Mouse (Mus musculus) forebrain, embryonic 14.5 days (tissue): ENCODE measurements at regions not wholly inside any gene's neighbourhood (a gene's known extent, or its start where the extent isn't known, plus 50 kb on each side); places are given as distances from the start of the nearest gene placed in this dataset.

ENCODE experiments used
- ATAC-seq: fragments of 200-750 bp; cut with Nextera tagmentation; 2 replicates; pipeline ENCODE4 v1.8.0; 2017; ENCODE audit warnings: mild to moderate bottlenecking, moderate library complexity
- DNase-seq: peaks from one replicate; pipeline ENCODE4 v3.0.0-alpha.2; 2015; ENCODE audit warnings: low spot score
- H3K27ac ChIP-seq: fragments of 300-500 bp; sonication (generic); 2 replicates; pipeline ENCODE4 v1.5.1; 2014; ENCODE audit warnings: low read depth, mild to moderate bottlenecking, control low read depth, low read length, moderate library complexity
- H3K27me3 ChIP-seq: fragments of 300-500 bp; sonication (generic); replicated peaks from 2 replicates; pipeline ENCODE4 v1.6.1; 2014; ENCODE audit warnings: low read length, control low read depth, mixed read lengths; ENCODE audit not compliant: control insufficient read depth, insufficient read depth
- H3K36me3 ChIP-seq: fragments of 300-500 bp; sonication (generic); 2 replicates; pipeline ENCODE4 v1.6.1; 2014; ENCODE audit warnings: low read length, control low read depth; ENCODE audit not compliant: control insufficient read depth, insufficient read depth
- H3K4me1 ChIP-seq: fragments of 300-500 bp; sonication (generic); 2 replicates; pipeline ENCODE4 v1.6.1; 2014; ENCODE audit warnings: antibody characterized with exemption, low read length, control low read depth; ENCODE audit not compliant: control insufficient read depth, insufficient read depth
- H3K4me2 ChIP-seq: fragments of 300-500 bp; sonication (generic); 2 replicates; pipeline ENCODE4 v1.6.1; 2014; ENCODE audit warnings: mild to moderate bottlenecking, control low read depth, low read length
- H3K4me3 ChIP-seq: fragments of 300-500 bp; sonication (generic); 2 replicates; pipeline ENCODE4 v1.5.1; 2014; ENCODE audit warnings: low read depth, low read length, control low read depth
- H3K9ac ChIP-seq: fragments of 300-500 bp; sonication (generic); 2 replicates; pipeline ENCODE4 v1.6.1; 2014; ENCODE audit warnings: mild to moderate bottlenecking, low read length, control low read depth, moderate library complexity
- H3K9me3 ChIP-seq: fragments of 300-500 bp; sonication (generic); replicated peaks from 2 replicates; pipeline ENCODE4 v1.6.1; 2016; ENCODE audit warnings: low read length, control low read depth, mixed read lengths; ENCODE audit not compliant: control insufficient read depth
- WGBS: fragments of 180-500 bp; shearing (Covaris S2); extraction: QIAGEN DNeasy Blood & Tissue Kit; methylation state at CpG from one replicate; pipeline ENCODE4 v1.1.7; 2014; 5-methylcytosine and 5-hydroxymethylcytosine counted together

DNA sequence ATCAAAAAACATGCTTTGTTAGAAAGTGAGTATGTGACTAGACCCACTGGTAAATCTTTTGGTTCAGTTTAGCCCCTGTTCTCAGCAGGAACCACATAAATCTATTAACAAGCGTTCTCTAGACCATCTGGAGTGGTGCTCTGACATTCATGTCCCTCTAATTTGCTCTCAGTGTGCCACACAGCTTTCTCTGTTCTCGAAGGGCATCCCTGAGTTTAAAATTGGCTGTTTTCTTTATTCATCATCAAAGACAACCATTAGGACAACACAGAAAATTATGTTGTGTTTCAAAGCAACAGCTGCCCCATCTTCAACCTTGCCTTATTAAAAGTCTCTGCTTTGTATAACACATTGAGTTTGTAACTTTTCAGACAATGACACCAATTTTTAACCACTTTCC lies 1124.1 kb downstream of the Stim2 start:
- Histone ChIP-seq H3K4me2 (no peak overlapping the region), H3K4me3 (no peak overlapping the region), H3K9me3 (no peaks in the 10 kb centered on the region), H3K36me3 (no peaks in the 10 kb centered on the region), H3K27me3 (no peaks in the 10 kb centered on the region), H3K27ac (no peak overlapping the region), H3K9ac (no peak overlapping the region), H3K4me1 (no peaks in the 10 kb centered on the region)
- peak; percentile 14 for DNase-seq
- WGBS = 30% methylated on average over 2 of the region's 2 CpGs
- peak; percentile 55; the same call in 1 of the 2 replicates for ATAC-seq

DNA sequence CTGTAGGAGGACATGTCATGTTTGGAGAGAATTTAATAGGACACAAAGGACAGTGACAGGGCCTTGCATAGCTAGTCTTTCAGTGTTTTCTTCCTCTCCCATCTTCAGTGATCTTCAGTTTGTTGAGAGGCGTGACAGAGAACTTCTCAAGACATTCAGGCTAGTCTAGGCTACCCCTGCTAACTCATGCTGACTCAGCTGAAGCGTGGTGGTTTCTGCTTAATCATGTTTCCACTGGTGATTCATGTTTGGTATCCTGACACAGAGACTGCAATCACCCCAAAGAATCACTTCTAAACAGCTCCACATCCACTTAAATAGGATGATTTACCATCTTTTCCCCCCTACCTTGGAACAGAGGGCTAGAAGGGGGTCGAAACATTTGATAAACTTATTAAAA lies 1136.0 kb downstream of the Stim2 start:
- Histone ChIP-seq H3K9ac (no peak overlapping the region), H3K27me3 (no peaks in the 10 kb centered on the region), H3K4me1 (no peaks in the 10 kb centered on the region), H3K4me2 (no peak overlapping the region), H3K9me3 (no peaks in the 10 kb centered on the region), H3K4me3 (no peak overlapping the region), H3K36me3 (no peaks in the 10 kb centered on the region), H3K27ac (no peak overlapping the region)
- no peak for ATAC-seq
- DNase-seq = no peak
- WGBS = 90% methylated on average over 3 of the region's 3 CpGs

DNA sequence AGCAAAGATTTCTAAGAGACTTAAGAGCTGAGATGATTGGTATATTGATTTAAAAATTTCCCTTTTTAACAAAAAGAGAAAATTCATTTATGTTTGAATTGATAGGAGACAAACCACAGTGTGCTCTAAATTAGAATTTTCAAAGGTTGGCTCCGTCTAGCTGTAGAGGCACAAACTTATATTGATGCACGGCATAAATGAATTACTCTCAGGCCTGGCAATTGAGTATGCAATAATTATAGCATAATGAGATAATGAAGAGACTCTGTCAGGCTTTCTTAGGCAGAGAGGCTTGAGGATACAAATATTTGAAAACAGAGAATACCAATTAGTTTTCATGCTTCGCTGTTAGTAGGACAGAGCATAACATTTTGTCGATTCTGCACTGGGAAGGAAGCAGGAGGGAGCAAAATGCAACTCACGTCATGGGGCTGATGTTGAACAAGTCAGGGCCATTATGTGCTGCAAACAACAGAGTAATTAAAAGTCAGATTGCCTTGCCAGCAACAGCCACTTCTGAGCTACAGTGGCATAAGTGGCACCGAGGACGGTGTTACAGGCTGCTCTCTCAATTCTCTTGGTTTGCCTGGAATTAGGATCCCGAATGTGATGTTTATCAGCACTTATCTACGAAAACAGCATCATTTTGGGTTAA lies 1137.1 kb downstream of the Stim2 start:
- 42% methylated on average over 9 of the region's 9 CpGs for WGBS
- peak; percentile 66 for ATAC-seq
- Histone ChIP-seq H3K4me2 (no peak overlapping the region), H3K4me3 (no peak overlapping the region), H3K36me3 (no peaks in the 10 kb centered on the region), H3K27ac (no peak overlapping the region), H3K27me3 (no peaks in the 10 kb centered on the region), H3K9me3 (no peaks in the 10 kb centered on the region), H3K9ac (no peak overlapping the region), H3K4me1 (no peaks in the 10 kb centered on the region)
- peak; percentile 45 for DNase-seq

DNA sequence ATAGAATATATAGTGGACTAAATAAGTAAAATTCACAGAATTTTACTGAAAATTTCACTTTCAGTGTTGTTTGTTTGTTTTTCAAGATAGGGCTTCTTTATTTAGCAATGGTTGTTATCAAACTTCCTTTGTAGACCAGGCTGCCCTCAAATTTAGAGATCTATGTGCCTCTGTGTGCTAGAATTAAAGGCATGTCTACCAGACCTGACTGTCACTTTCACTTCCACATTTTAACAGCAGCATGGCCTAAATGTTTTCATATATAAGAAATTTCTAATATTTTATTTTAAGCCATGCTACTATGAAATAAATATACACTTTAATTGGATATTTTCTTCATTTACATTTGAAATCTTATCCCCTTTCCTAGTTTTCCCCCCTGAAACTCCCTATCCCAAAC lies 1140.5 kb downstream of the Stim2 start:
- H3K4me2 ChIP-seq = no peak overlapping the region
- no peak overlapping the region for H3K27ac ChIP-seq
- no peak overlapping the region for H3K9ac ChIP-seq
- ATAC-seq = no peak
- no peaks in the 10 kb centered on the region for H3K9me3 ChIP-seq
- H3K4me3 ChIP-seq = no peak overlapping the region
- no peaks in the 10 kb centered on the region for H3K4me1 ChIP-seq
- H3K36me3 ChIP-seq = no peaks in the 10 kb centered on the region
- H3K27me3 ChIP-seq = no peaks in the 10 kb centered on the region
- DNase-seq = no peak

DNA sequence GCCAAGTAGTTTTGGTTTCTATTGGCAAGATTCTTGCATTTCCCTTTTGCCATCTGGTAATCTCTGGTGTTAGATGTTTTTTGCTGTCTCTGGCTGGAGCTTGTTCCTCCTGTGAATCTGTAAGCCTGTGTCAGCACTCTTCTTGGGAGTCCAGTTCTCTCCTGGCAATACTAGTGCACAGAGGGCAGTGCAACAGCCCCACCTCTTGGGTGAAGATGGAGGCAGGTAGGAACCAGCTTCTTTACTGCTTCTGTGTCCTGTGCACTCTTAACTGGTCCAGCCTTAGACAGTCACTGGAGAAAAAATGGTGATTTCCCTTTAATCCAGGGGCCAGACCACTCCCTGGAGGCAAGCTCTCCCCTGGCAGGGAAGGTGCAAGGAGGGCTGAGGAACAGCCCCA lies 1149.1 kb downstream of the Stim2 start:
- Histone ChIP-seq H3K36me3 (no peaks in the 10 kb centered on the region), H3K4me1 (no peaks in the 10 kb centered on the region)
- no peak for ATAC-seq

DNA sequence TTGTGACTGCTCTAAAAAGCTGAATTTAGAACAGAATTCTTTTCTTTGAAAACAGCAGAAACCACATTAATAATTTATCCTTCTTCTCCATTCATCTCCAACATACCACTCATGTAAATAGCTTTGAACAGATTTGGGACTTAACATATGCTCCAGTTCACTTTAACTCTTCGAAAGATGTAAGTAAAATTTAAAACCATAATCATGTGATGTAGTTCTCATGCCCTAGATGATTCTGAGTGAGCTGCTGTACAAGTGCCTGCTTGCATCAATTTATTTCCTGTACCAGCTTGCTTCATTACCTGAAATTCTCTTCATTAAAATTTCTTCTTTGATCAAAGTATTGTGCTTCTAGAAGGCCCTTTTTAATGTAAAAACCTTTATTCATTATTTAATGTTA lies 1176.5 kb downstream of the Stim2 start:
- WGBS = 93% methylated on average over 1 of the region's 1 CpGs
- Histone ChIP-seq H3K27ac (no peak overlapping the region), H3K4me2 (no peak overlapping the region), H3K4me3 (no peak overlapping the region), H3K9me3 (no peaks in the 10 kb centered on the region), H3K9ac (no peak overlapping the region), H3K36me3 (no peaks in the 10 kb centered on the region), H3K4me1 (no peaks in the 10 kb centered on the region), H3K27me3 (no peaks in the 10 kb centered on the region)
- no peak for ATAC-seq
- DNase-seq = no peak

More for the DNA sequence above, 1149.1 kb downstream of the Stim2 start:
- Histone ChIP-seq H3K4me2 (no peak overlapping the region), H3K27ac (no peak overlapping the region), H3K4me3 (no peak overlapping the region), H3K9me3 (no peaks in the 10 kb centered on the region), H3K27me3 (no peaks in the 10 kb centered on the region), H3K9ac (no peak overlapping the region)
- no peak for DNase-seq
